Mouse (Mus musculus) thymus, adult 18-20 months (tissue): ENCODE data around the gene Grik3.

Experiments used
- DNase-seq, 2 experiments: peaks; one replicate each; pipeline ENCODE4 v3.0.0; 2022; ENCODE audit warnings: mixed read lengths in 2 of 2

The Grik3 gene

DNA sequence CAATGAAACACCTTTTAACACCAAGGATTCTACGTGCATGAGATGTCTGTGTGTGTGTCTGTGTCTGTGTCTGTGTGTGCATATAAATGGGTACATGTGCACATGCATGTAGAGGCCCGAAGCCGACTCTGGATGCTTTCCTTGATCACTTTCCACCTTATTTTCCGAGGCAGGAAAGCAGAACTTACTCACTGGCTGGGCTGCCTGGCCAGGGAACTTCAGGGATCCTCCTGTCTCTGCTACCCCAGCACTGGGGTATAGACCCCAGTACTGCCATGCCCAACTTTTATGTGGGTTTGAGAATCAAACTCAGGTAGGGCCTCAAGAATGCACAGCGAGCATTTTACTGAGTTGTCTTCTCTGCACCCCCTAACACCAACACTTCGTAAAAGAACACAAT, 240.3 kb downstream of the Grik3 start:
- no peak for DNase-seq

DNA sequence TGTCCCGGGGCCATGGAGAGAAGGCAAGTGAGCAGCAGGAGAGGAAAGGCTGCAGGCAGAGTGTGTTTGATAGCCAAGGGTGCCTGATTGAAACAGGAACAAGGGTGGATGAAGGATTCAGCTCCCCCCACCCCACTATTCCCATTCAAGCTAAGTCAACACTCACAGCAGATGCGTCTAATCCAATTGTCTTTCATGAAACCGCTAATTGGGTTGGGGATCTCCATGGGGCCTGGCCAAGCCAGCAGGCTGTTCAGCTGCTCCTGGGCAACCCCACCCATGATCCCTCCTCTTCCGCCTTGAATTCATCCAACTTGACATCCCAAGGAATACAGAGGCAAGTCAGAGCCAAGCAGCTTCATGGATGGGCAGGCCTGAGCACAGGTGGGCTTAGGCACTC, 246.3 kb downstream of the Grik3 start:
- no peak for DNase-seq

- DNase-seq = no peak
Observed at GRCm38 (mm10) chr4:125738825-125739224, 248.3 kb downstream of the Grik3 start.

DNA sequence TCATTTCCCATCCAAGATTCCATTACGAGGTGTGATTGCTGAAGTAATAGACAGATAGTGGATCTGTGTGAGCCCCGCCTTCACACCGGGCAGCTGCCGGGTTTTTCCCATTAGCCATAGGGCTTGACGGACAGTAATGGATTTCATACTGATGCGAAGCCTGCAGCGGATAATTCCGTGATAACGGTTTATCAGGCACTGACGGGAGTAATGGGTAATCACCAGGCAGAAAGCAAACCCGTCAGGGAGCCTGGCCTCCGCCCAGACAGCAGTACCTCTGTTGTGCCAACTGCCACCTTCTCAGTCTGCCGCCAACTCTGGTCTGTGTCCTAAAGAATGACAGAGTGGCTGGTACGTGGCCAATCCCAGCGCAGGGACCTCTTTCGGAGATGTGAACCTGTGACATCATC, 251.7 kb downstream of the Grik3 start:
- no peak for DNase-seq

DNA sequence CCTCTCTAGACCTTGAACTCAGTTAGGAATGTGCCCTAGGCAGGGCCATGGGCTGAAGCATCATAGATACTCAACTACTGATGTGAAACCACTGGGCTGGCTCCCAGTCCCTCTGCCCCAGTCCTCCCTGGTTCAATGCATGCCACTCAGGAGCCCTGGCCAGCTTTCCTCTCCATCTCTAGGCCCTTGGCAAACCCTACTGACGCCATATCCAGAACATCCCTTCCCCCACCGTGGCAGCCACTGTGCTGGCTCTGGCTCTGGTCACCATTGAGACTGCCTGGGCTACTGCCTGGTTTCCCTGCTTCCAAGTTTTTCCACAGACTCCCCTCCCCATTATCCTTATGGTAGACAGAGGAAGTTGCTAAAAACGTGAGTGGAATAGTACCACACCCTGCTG, 255.4 kb downstream of the Grik3 start:
- no peak for DNase-seq

DNA sequence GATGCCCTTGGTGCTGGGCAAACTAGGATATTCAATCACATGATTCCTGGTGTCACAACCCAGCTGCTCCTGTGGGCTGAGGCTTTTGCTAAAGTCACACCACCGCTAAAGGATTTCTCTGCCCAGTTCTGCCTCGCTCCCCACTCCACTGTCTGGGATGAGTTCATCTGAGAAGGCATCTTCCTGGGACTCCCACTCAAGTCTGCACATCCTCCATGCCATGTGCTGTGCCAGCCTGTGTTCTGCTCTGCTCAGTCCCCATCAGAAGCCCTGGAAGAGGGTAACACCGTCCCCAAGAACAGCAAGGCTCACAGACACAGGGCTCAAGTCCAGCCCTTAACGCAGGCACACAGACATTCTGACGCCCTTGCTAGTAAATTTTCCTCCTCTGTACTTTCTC, 265.9 kb downstream of the Grik3 start:
- DNase-seq = no peak

- DNase-seq = no peak
Observed at GRCm38 (mm10) chr4:125760326-125760725, 269.8 kb downstream of the Grik3 start.

- no peak for DNase-seq
Observed at GRCm38 (mm10) chr4:125763056-125763455, 272.6 kb downstream of the Grik3 start.
